Mouse (Mus musculus) limb, embryonic 15.5 days (tissue): ENCODE measurements around the gene Trp53i13. TPM values are rescaled to one million over a fixed set of nuclear protein-coding genes. Genes with fewer than 3 reads are reported as not detected.

ENCODE experiments used
- ATAC-seq: fragments of 200-750 bp; cut with Nextera tagmentation; 2 replicates; pipeline ENCODE4 v1.8.0; 2017; ENCODE audit warnings: low read depth, moderate TSS enrichment; ENCODE audit not compliant: insufficient number of reproducible peaks, low FRiP score, low TSS enrichment
- H3K27ac ChIP-seq: fragments of 300-500 bp; sonication (generic); 2 replicates; pipeline ENCODE4 v1.5.1; 2015; ENCODE audit warnings: moderate library complexity, mild to moderate bottlenecking, inconsistent platforms
- H3K27me3 ChIP-seq: fragments of 300-500 bp; sonication (generic); 2 replicates; pipeline ENCODE4 v1.6.1; 2015; ENCODE audit warnings: inconsistent platforms
- H3K36me3 ChIP-seq: fragments of 300-500 bp; sonication (generic); 2 replicates; pipeline ENCODE4 v1.6.1; 2015; ENCODE audit warnings: inconsistent platforms
- H3K4me1 ChIP-seq: fragments of 300-500 bp; sonication (generic); 2 replicates; pipeline ENCODE4 v1.6.1; 2015; ENCODE audit warnings: inconsistent platforms
- H3K4me2 ChIP-seq: fragments of 300-500 bp; sonication (generic); 2 replicates; pipeline ENCODE4 v1.6.1; 2015; ENCODE audit warnings: mild to moderate bottlenecking, inconsistent platforms
- H3K4me3 ChIP-seq: fragments of 300-500 bp; sonication (generic); 2 replicates; pipeline ENCODE4 v1.5.1; 2015; ENCODE audit warnings: mild to moderate bottlenecking, inconsistent platforms
- H3K9ac ChIP-seq: fragments of 300-500 bp; sonication (generic); 2 replicates; pipeline ENCODE4 v1.6.1; 2015; ENCODE audit warnings: inconsistent platforms
- H3K9me3 ChIP-seq: fragments of 300-500 bp; sonication (generic); 2 replicates; pipeline ENCODE4 v1.6.1; 2016; ENCODE audit warnings: inconsistent platforms
- WGBS: fragments of 180-500 bp; shearing (Covaris S2); methylation state at CpG from one replicate; pipeline ENCODE4 v1.1.7; 2015; 5-methylcytosine and 5-hydroxymethylcytosine counted together
- polyA plus RNA-seq: library from polyadenylated mRNA; unstranded; fragments of >200 nt; fragmentation: Nextera tagmentation; extraction: Ambion mirVana; gene quantifications from 2 replicates; pipeline ENCODE4 v1.2.1, GENCODE M21; 2015

Trp53i13 gene
- polyA plus RNA-seq, 1 experiment from 2014 or later = 62.5 TPM

GRCm38 (mm10) chr11:77488771-77489581 is 26.8 kb downstream of the Trp53i13 start:
- WGBS = 2% methylated on average over 48 of the region's 55 CpGs
- H3K4me3 ChIP-seq = peak overlapping the region; percentile 83
- peak overlapping the region; percentile 91 for H3K4me2 ChIP-seq
- no peaks in the 10 kb centered on the region for H3K36me3 ChIP-seq
- H3K4me1 ChIP-seq = peaks cover 78% of the 10 kb centered on the region
- no peak overlapping the region for H3K27ac ChIP-seq
- peak overlapping the region; percentile 76 for H3K9ac ChIP-seq
- no peak for ATAC-seq
- H3K27me3 ChIP-seq = no peaks in the 10 kb centered on the region
- no peaks in the 10 kb centered on the region for H3K9me3 ChIP-seq

GRCm38 (mm10) chr11:77486798-77487197 is 29.0 kb downstream of the Trp53i13 start:
- Histone ChIP-seq H3K27ac (peak overlapping the region; percentile 48), H3K9me3 (no peaks in the 10 kb centered on the region), H3K4me2 (0 out of 2 replicates have a peak overlapping the region, but pooled peaks have one; percentile 19), H3K27me3 (no peaks in the 10 kb centered on the region), H3K4me3 (no peak overlapping the region), H3K4me1 (peaks cover 62% of the 10 kb centered on the region), H3K9ac (no peak overlapping the region), H3K36me3 (no peaks in the 10 kb centered on the region)
- WGBS = 43% methylated on average over 5 of the region's 5 CpGs
- ATAC-seq = no peak

GRCm38 (mm10) chr11:77485229-77485628 is 30.6 kb downstream of the Trp53i13 start:
- H3K27me3 ChIP-seq = no peaks in the 10 kb centered on the region
- H3K4me2 ChIP-seq = 0 out of 2 replicates have a peak overlapping the region, but pooled peaks have one; percentile 6
- H3K4me1 ChIP-seq = peaks cover 47% of the 10 kb centered on the region
- no peak for ATAC-seq
- H3K9ac ChIP-seq = no peak overlapping the region
- WGBS = 33% methylated on average over 6 of the region's 6 CpGs
- H3K9me3 ChIP-seq = no peaks in the 10 kb centered on the region
- H3K36me3 ChIP-seq = no peaks in the 10 kb centered on the region
- peak overlapping the region; percentile 38 for H3K27ac ChIP-seq
- H3K4me3 ChIP-seq = no peak overlapping the region

GRCm38 (mm10) chr11:77483510-77484255 is 32.1 kb downstream of the Trp53i13 start:
- H3K4me3 ChIP-seq = no peak overlapping the region
- H3K9ac ChIP-seq = no peak overlapping the region
- H3K9me3 ChIP-seq = no peaks in the 10 kb centered on the region
- H3K27ac ChIP-seq = no peak overlapping the region
- H3K27me3 ChIP-seq = no peaks in the 10 kb centered on the region
- ATAC-seq = no peak
- H3K4me1 ChIP-seq = peaks cover 38% of the 10 kb centered on the region
- 61% methylated on average over 11 of the region's 11 CpGs for WGBS
- no peaks in the 10 kb centered on the region for H3K36me3 ChIP-seq
- H3K4me2 ChIP-seq = no peak overlapping the region

GRCm38 (mm10) chr11:77483043-77483442 is 32.7 kb downstream of the Trp53i13 start:
- Histone ChIP-seq H3K36me3 (no peaks in the 10 kb centered on the region), H3K9me3 (no peaks in the 10 kb centered on the region), H3K9ac (no peak overlapping the region), H3K4me2 (no peak overlapping the region), H3K4me1 (peaks cover 31% of the 10 kb centered on the region), H3K4me3 (no peak overlapping the region), H3K27ac (no peak overlapping the region), H3K27me3 (no peaks in the 10 kb centered on the region)
- 63% methylated on average over 3 of the region's 3 CpGs for WGBS
- no peak for ATAC-seq

GRCm38 (mm10) chr11:77476895-77477294 is 38.9 kb downstream of the Trp53i13 start:
- Histone ChIP-seq H3K4me2 (no peak overlapping the region), H3K9ac (no peak overlapping the region), H3K4me3 (no peak overlapping the region), H3K27ac (no peak overlapping the region), H3K4me1 (no peaks in the 10 kb centered on the region), H3K9me3 (no peaks in the 10 kb centered on the region), H3K36me3 (peaks cover 31% of the 10 kb centered on the region), H3K27me3 (no peaks in the 10 kb centered on the region)
- WGBS = 96% methylated on average over 6 of the region's 6 CpGs
- ATAC-seq = no peak

- no peak for ATAC-seq
- Histone ChIP-seq H3K4me2 (no peak overlapping the region), H3K4me3 (no peak overlapping the region), H3K4me1 (no peaks in the 10 kb centered on the region), H3K36me3 (peaks cover 38% of the 10 kb centered on the region), H3K9me3 (no peaks in the 10 kb centered on the region), H3K9ac (no peak overlapping the region), H3K27me3 (no peaks in the 10 kb centered on the region), H3K27ac (no peak overlapping the region)
- 94% methylated on average over 14 of the region's 14 CpGs for WGBS
These were observed 39.6 kb downstream of the Trp53i13 start for GRCm38 (mm10) chr11:77476216-77476615.

GRCm38 (mm10) chr11:77472775-77473174 is 43.0 kb downstream of the Trp53i13 start:
- no peak for ATAC-seq
- H3K27me3 ChIP-seq = peaks cover 18% of the 10 kb centered on the region
- H3K4me3 ChIP-seq = no peak overlapping the region
- H3K27ac ChIP-seq = no peak overlapping the region
- H3K4me1 ChIP-seq = peaks cover 4% of the 10 kb centered on the region
- H3K9me3 ChIP-seq = no peaks in the 10 kb centered on the region
- WGBS = 90% methylated on average over 16 of the region's 16 CpGs
- H3K9ac ChIP-seq = no peak overlapping the region
- H3K4me2 ChIP-seq = no peak overlapping the region
- H3K36me3 ChIP-seq = peaks cover 38% of the 10 kb centered on the region

- no peak overlapping the region for H3K9ac ChIP-seq
- 69% methylated on average over 29 of the region's 29 CpGs for WGBS
- no peak for ATAC-seq
- no peaks in the 10 kb centered on the region for H3K9me3 ChIP-seq
- no peak overlapping the region for H3K27ac ChIP-seq
- H3K4me1 ChIP-seq = peaks cover 14% of the 10 kb centered on the region
- H3K4me3 ChIP-seq = no peak overlapping the region
- no peak overlapping the region for H3K4me2 ChIP-seq
- H3K27me3 ChIP-seq = peaks cover 31% of the 10 kb centered on the region
- peaks cover 38% of the 10 kb centered on the region for H3K36me3 ChIP-seq
These were observed 44.4 kb downstream of the Trp53i13 start for GRCm38 (mm10) chr11:77471407-77471806.

- peaks cover 14% of the 10 kb centered on the region for H3K4me1 ChIP-seq
- H3K9ac ChIP-seq = no peak overlapping the region
- peaks cover 21% of the 10 kb centered on the region for H3K36me3 ChIP-seq
- WGBS = 85% methylated on average over 9 of the region's 9 CpGs
- no peak overlapping the region for H3K4me2 ChIP-seq
- H3K4me3 ChIP-seq = no peak overlapping the region
- H3K9me3 ChIP-seq = no peaks in the 10 kb centered on the region
- H3K27me3 ChIP-seq = peaks cover 61% of the 10 kb centered on the region
- H3K27ac ChIP-seq = no peak overlapping the region
- no peak for ATAC-seq
These were observed 47.4 kb downstream of the Trp53i13 start for GRCm38 (mm10) chr11:77468397-77468796.

- Histone ChIP-seq H3K36me3 (peaks cover 17% of the 10 kb centered on the region), H3K9ac (no peak overlapping the region), H3K4me1 (peaks cover 17% of the 10 kb centered on the region), H3K9me3 (no peaks in the 10 kb centered on the region), H3K27ac (no peak overlapping the region), H3K4me3 (no peak overlapping the region), H3K27me3 (peaks cover 67% of the 10 kb centered on the region), H3K4me2 (0 out of 2 replicates have a peak overlapping the region, but pooled peaks have one; percentile 10)
- WGBS = 13% methylated on average over 20 of the region's 20 CpGs
- ATAC-seq = no peak
These were observed 48.0 kb downstream of the Trp53i13 start for GRCm38 (mm10) chr11:77467784-77468183.

- Histone ChIP-seq H3K9ac (no peak overlapping the region), H3K4me1 (peaks cover 23% of the 10 kb centered on the region), H3K4me3 (no peak overlapping the region), H3K4me2 (peak overlapping the region; percentile 24), H3K27me3 (peaks cover 74% of the 10 kb centered on the region), H3K9me3 (no peaks in the 10 kb centered on the region), H3K27ac (no peak overlapping the region), H3K36me3 (peaks cover 10% of the 10 kb centered on the region)
- WGBS = 4% methylated on average over 25 of the region's 25 CpGs
- ATAC-seq = 0 out of 2 replicates have a peak, but pooled peaks have one; percentile 20
These were observed 48.6 kb downstream of the Trp53i13 start for GRCm38 (mm10) chr11:77467157-77467556.
